Mouse (Mus musculus) megakaryocyte, embryonic 14.5 days (primary cell): ENCODE measurements around the gene Enkur. TPM values are rescaled to one million over a fixed set of nuclear protein-coding genes. Genes with fewer than 3 reads are reported as not detected.

Source experiments
- H3K27me3 ChIP-seq: replicated peaks from 2 replicates; pipeline ENCODE3; 2012; ENCODE audit warnings: inconsistent platforms
- H3K36me3 ChIP-seq: replicated peaks from 2 replicates; pipeline ENCODE3; 2012; ENCODE audit warnings: low read length, inconsistent platforms, mixed read lengths
- H3K4me1 ChIP-seq: 2 replicates; pipeline ENCODE4 v1.6.1; 2012; ENCODE audit warnings: inconsistent platforms
- H3K4me3 ChIP-seq: replicated peaks from 2 replicates; pipeline ENCODE3; 2012; ENCODE audit warnings: moderate library complexity, mild to moderate bottlenecking, inconsistent platforms
- H3K9me3 ChIP-seq: 2 replicates; pipeline ENCODE4 v1.6.1; 2012; ENCODE audit warnings: inconsistent platforms
- FLI1 ChIP-seq: IDR thresholded peaks from 2 replicates; pipeline ENCODE4 v1.6.1; 2012; ENCODE audit warnings: low read length, inconsistent platforms, mixed read lengths
- GATA1 ChIP-seq: IDR thresholded peaks from 3 replicates; pipeline ENCODE4 v1.6.1; 2012; ENCODE audit warnings: mixed read lengths, low read length, inconsistent platforms, borderline replicate concordance
- polyA plus RNA-seq: library from polyadenylated mRNA; stranded (reverse); fragments of >175 nt; gene quantifications from 2 replicates; pipeline ENCODE4 v1.2.3, GENCODE M21; 2012; ENCODE audit warnings: low replicate concordance; ENCODE audit not compliant: insufficient read depth

Gene Enkur
- polyA plus RNA-seq, 1 experiment: 0.32 TPM

GRCm38 (mm10) chr2:21142616-21143015 is 62.5 kb downstream of the Enkur start:
- peaks cover 33% of the 10 kb centered on the region for H3K27me3 ChIP-seq
- H3K4me1 ChIP-seq: peaks cover 33% of the 10 kb centered on the region
- no peak overlapping the region for H3K4me3 ChIP-seq
- H3K9me3 ChIP-seq: peaks cover 16% of the 10 kb centered on the region
- no peaks in the 10 kb centered on the region for H3K36me3 ChIP-seq
- TF ChIP-seq GATA1 (no peak), FLI1 (no peak)

GRCm38 (mm10) chr2:21142204-21142580 is 63.0 kb downstream of the Enkur start:
- Histone ChIP-seq H3K27me3 (peaks cover 33% of the 10 kb centered on the region), H3K4me3 (peak overlapping the region; percentile 90), H3K4me1 (peaks cover 32% of the 10 kb centered on the region), H3K9me3 (peaks cover 16% of the 10 kb centered on the region), H3K36me3 (no peaks in the 10 kb centered on the region)
- TF ChIP-seq FLI1 (no peak), GATA1 (no peak)

- Histone ChIP-seq H3K36me3 (no peaks in the 10 kb centered on the region), H3K4me3 (peak overlapping the region; percentile 90), H3K27me3 (peaks cover 33% of the 10 kb centered on the region), H3K4me1 (peaks cover 28% of the 10 kb centered on the region), H3K9me3 (peaks cover 16% of the 10 kb centered on the region)
- no peak for TF ChIP-seq FLI1
- TF ChIP-seq GATA1: no peak
Observed at GRCm38 (mm10) chr2:21141520-21142203, 63.5 kb downstream of the Enkur start.

- peak overlapping the region; percentile 90 for H3K4me3 ChIP-seq
- TF ChIP-seq GATA1: no peak
- no peak for TF ChIP-seq FLI1
Observed at GRCm38 (mm10) chr2:21141189-21141519, 64.0 kb downstream of the Enkur start.

More at GRCm38 (mm10) chr2:21141189-21141519, 64.0 kb downstream of the Enkur start:
- Histone ChIP-seq H3K4me1 (peaks cover 25% of the 10 kb centered on the region), H3K27me3 (peaks cover 33% of the 10 kb centered on the region), H3K9me3 (peaks cover 16% of the 10 kb centered on the region), H3K36me3 (no peaks in the 10 kb centered on the region)

Other genes with a start within 250 kb of the Enkur start
- 11.2 and 17.6 TPM in 2 replicates for gene Arhgap21, start 236.5 kb downstream of the Enkur start, polyA plus RNA-seq
- 0.54 TPM in 1 of 2 replicates, not detected in the other for gene Thnsl1, start 359 bp upstream of the Enkur start, polyA plus RNA-seq
- 0.23 TPM in 1 of 2 replicates, not detected in the other for gene Gpr158, start 162.2 kb upstream of the Enkur start, polyA plus RNA-seq